Mouse (Mus musculus) C2C12 (cell line): ENCODE data around the gene Stxbp4.

Experiments used
- CTCF ChIP-seq: IDR thresholded peaks from one replicate; pipeline ENCODE4 v1.5.1; 2011; ENCODE audit not compliant: control insufficient read depth, insufficient read depth, insufficient read length
- FOSL1 ChIP-seq: IDR thresholded peaks from one replicate; pipeline ENCODE4 v1.8.0; 2011; ENCODE audit warnings: mild to moderate bottlenecking, low read length; ENCODE audit not compliant: poor library complexity, insufficient read depth, severe bottlenecking
- MAX ChIP-seq: IDR thresholded peaks from one replicate; pipeline ENCODE4 v1.6.1; 2011; ENCODE audit warnings: mild to moderate bottlenecking, control low read depth
- MYOD1 ChIP-seq: IDR thresholded peaks from one replicate; pipeline ENCODE4 v1.6.1; 2011; ENCODE audit warnings: low read depth; ENCODE audit not compliant: control insufficient read depth, insufficient read length
- MYOG ChIP-seq: IDR thresholded peaks from one replicate; pipeline ENCODE4 v1.6.1; 2011; ENCODE audit not compliant: control insufficient read depth, insufficient read length; ENCODE audit errors: extremely low read depth
- USF1 ChIP-seq: IDR thresholded peaks from one replicate; pipeline ENCODE4 v1.6.1; 2011; ENCODE audit warnings: low read depth, mild to moderate bottlenecking, control low read depth, moderate library complexity

- TF ChIP-seq CTCF: no peak
- TF ChIP-seq MAX: no peak
- no peak for TF ChIP-seq MYOD1
- no peak for TF ChIP-seq USF1
- no peak for TF ChIP-seq MYOG
- TF ChIP-seq FOSL1: no peak
Measured at GRCm38 (mm10) chr11:90663052-90663451, 25.2 kb upstream of the Stxbp4 start.
